Mouse (Mus musculus) stomach, postnatal 0 days (tissue): ENCODE measurements around the gene Atl2.

Experiments used
- CTCF ChIP-seq: IDR thresholded peaks from 2 replicates; pipeline ENCODE4 v1.5.1; 2016; ENCODE audit warnings: antibody characterized with exemption, low read depth, mild to moderate bottlenecking, moderate library complexity
- EP300 ChIP-seq: optimal IDR thresholded peaks from 2 replicates; pipeline ENCODE3; 2016; ENCODE audit warnings: antibody characterized with exemption

DNA sequence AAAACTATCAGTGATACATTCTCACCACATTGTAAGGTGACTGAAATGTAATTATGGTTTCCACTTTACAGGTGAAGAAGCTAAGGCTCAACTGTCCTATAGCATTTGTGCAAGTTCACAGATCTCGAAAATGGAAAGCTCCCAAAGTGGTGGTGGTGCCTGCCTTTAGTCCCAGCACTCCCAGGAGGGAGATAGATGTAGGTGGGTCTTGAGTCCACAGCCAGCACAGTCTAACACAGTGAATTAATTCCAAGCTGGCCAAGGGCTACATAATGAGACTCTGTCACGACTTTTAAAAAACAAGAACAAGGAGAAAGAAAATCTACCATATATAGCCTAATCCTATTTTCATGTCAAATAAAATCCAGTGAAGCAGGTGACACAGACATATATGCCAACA lies 50.2 kb downstream of the Atl2 start:
- TF ChIP-seq CTCF = no peak
- TF ChIP-seq EP300 = no peak
